Mouse (Mus musculus): ENCODE measurements around the gene Hsp90ab1. TPM values are rescaled to one million over a fixed set of nuclear protein-coding genes. Genes with fewer than 3 reads are reported as not detected.

The Hsp90ab1 gene
- total and polyA plus RNA-seq, 2 experiments from 2014 or later = 1,063 to 1,371 TPM

DNA sequence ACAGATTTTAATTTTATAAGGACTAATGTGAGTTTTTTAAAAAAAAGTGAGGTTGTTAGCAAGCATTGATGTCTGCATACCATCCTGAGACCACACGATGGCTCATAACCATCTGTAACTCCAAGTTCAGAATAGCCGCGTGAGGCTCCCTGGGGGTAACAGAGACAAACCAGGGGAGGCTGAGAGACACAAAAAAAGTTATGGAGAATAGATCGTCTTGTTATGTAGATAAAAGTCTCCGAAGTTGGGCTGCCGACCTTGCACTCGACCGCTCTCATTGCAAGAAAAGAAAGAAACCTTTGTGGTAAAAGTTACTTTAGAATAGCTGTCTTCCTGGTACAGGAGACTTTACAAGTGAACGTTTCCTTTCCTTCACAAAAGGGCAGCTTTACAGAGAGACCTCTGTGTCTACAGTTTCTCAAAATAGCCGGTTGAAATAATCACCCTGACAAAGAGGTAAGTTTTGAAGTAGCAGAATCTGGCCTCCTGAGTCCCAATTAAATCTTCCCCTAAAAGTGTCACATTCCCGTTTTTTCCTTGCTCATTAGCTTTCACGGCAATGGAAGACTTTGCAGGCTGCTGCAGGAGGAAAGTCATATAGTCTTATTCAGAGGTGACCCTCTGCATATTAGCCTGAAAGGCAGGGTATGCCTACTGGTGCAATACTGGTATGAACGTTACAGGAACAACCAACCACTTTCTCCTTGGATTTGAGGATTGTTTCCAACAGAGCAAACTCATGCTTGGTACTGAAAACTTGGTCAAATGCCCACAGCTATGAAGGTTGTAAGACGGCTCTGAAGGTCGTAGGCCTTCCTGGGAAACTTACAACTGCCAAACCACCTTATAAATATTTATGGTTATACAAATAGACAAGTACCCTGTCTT is 34.2 kb upstream of the Hsp90ab1 start:
- H3K9me3 ChIP-seq (ENCODE audit: low read length) = no peaks in the 10 kb centered on the region
- DNase-seq (ENCODE audit: low spot score) = no peak
- no peak for TF ChIP-seq CTCF (IDR thresholded peaks at IDR 0.05)
- H3K4me2 ChIP-seq (ENCODE audit: low read depth, low read length, poor library complexity, severe bottlenecking) = no peak overlapping the region
- no peak overlapping the region for H3K27ac ChIP-seq (ENCODE audit: low read depth, low read length)
- H3K4me1 ChIP-seq (ENCODE audit: insufficient read depth, low read length) = no peaks in the 10 kb centered on the region
- H3K36me3 ChIP-seq (ENCODE audit: insufficient read depth, low read length) = no peaks in the 10 kb centered on the region
- H3K27me3 ChIP-seq (ENCODE audit: insufficient read depth, low read length) = no peaks in the 10 kb centered on the region
- H3K4me3 ChIP-seq (ENCODE audit: low read depth, low read length) = no peak overlapping the region
- WGBS = 79% methylated on average over 15 of the region's 15 CpGs
- no peak overlapping the region for H3K9ac ChIP-seq (replicated peaks; ENCODE audit: low read length, poor library complexity, severe bottlenecking)
- ATAC-seq (ENCODE audit: low FRiP score) = no peak

- H3K36me3 ChIP-seq (ENCODE audit: insufficient read depth, low read length) = no peaks in the 10 kb centered on the region
- WGBS = 76% methylated on average over 3 of the region's 3 CpGs
- no peaks in the 10 kb centered on the region for H3K9me3 ChIP-seq (ENCODE audit: low read length)
- DNase-seq (ENCODE audit: low spot score) = no peak
- no peak overlapping the region for H3K4me3 ChIP-seq (ENCODE audit: low read depth, low read length)
- no peak for TF ChIP-seq CTCF (IDR thresholded peaks at IDR 0.05)
- H3K9ac ChIP-seq (replicated peaks; ENCODE audit: low read length, poor library complexity, severe bottlenecking) = no peak overlapping the region
- ATAC-seq (ENCODE audit: low FRiP score) = no peak
- no peak overlapping the region for H3K27ac ChIP-seq (ENCODE audit: low read depth, low read length)
- H3K4me1 ChIP-seq (ENCODE audit: insufficient read depth, low read length) = no peaks in the 10 kb centered on the region; the same call in 1 of the 2 replicates
- H3K27me3 ChIP-seq (ENCODE audit: insufficient read depth, low read length) = peaks cover 16% of the 10 kb centered on the region
- no peak overlapping the region for H3K4me2 ChIP-seq (ENCODE audit: low read depth, low read length, poor library complexity, severe bottlenecking)
Observed at GRCm38 (mm10) chr17:45602984-45603383, 29.9 kb upstream of the Hsp90ab1 start.

DNA sequence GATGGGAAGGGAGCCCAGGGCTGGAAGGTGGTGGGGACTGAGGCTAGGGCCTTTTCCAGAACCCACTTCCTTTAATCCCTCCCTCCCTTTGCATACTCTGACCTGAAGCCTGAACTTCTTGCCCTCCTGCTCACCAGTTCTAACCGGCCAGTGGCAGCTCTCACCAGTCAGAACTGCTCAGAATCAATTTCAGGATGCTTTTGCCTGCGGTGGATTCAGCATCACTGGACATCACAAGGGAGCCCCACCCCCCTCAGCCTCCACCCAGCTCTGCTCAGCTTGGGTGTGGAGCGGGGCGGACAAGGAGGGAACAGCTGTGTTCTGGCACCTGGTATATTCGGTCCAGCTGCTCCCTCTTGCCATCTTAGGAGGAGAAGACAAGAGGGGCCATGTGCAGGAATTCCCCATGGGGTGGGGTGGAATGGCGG is 28.8 kb upstream of the Hsp90ab1 start, which contains the start of gene Mymx:
TSS of gene Mymx (minus strand) at position 226 of the 428 bp plus-strand sequence.
- no peak within 1 kb of the TSS for H3K9ac ChIP-seq (replicated peaks; ENCODE audit: low read length, poor library complexity, severe bottlenecking)
- no peak within 1 kb of the TSS for H3K27ac ChIP-seq (ENCODE audit: low read depth, low read length)
- 40% methylated on average over 6 of the region's 6 CpGs for WGBS
- no peak within 1 kb of the TSS for H3K4me3 ChIP-seq (ENCODE audit: low read depth, low read length)
- no peaks in the 10 kb centered on the region for H3K36me3 ChIP-seq (ENCODE audit: insufficient read depth, low read length)
- H3K4me2 ChIP-seq (ENCODE audit: low read depth, low read length, poor library complexity, severe bottlenecking) = no peak within 1 kb of the TSS
- no peaks in the 10 kb centered on the region; the same call in 1 of the 2 replicates for H3K4me1 ChIP-seq (ENCODE audit: insufficient read depth, low read length)
- TF ChIP-seq CTCF (IDR thresholded peaks at IDR 0.05) = no peak
- peaks cover 16% of the 10 kb centered on the region for H3K27me3 ChIP-seq (ENCODE audit: insufficient read depth, low read length)
- ATAC-seq (ENCODE audit: low FRiP score) = no peak
- DNase-seq (ENCODE audit: low spot score) = no peak
- H3K9me3 ChIP-seq (ENCODE audit: low read length) = no peaks in the 10 kb centered on the region

GRCm38 (mm10) chr17:45601325-45601724 is 28.3 kb upstream of the Hsp90ab1 start:
- Histone ChIP-seq H3K9ac (replicated peaks; ENCODE audit: low read length, poor library complexity, severe bottlenecking) (no peak overlapping the region), H3K4me3 (ENCODE audit: low read depth, low read length) (no peak overlapping the region), H3K27me3 (ENCODE audit: insufficient read depth, low read length) (peaks cover 16% of the 10 kb centered on the region), H3K36me3 (ENCODE audit: insufficient read depth, low read length) (no peaks in the 10 kb centered on the region), H3K4me1 (ENCODE audit: insufficient read depth, low read length) (no peaks in the 10 kb centered on the region; the same call in 1 of the 2 replicates), H3K4me2 (ENCODE audit: low read depth, low read length, poor library complexity, severe bottlenecking) (no peak overlapping the region), H3K27ac (ENCODE audit: low read depth, low read length) (no peak overlapping the region), H3K9me3 (ENCODE audit: low read length) (no peaks in the 10 kb centered on the region)
- no peak for ATAC-seq (ENCODE audit: low FRiP score)
- no peak for TF ChIP-seq CTCF (IDR thresholded peaks at IDR 0.05)
- DNase-seq (ENCODE audit: low spot score) = no peak
- WGBS = 21% methylated on average over 22 of the region's 22 CpGs

GRCm38 (mm10) chr17:45600267-45600666 is 27.2 kb upstream of the Hsp90ab1 start:
- DNase-seq (ENCODE audit: low spot score) (no peak), ATAC-seq (ENCODE audit: low FRiP score) (no peak)
- WGBS = 57% methylated on average over 8 of the region's 8 CpGs
- H3K4me2 ChIP-seq (ENCODE audit: low read depth, low read length, poor library complexity, severe bottlenecking) = no peak overlapping the region
- no peaks in the 10 kb centered on the region for H3K9me3 ChIP-seq (ENCODE audit: low read length)
- H3K4me3 ChIP-seq (ENCODE audit: low read depth, low read length) = no peak overlapping the region
- no peak overlapping the region for H3K27ac ChIP-seq (ENCODE audit: low read depth, low read length)
- H3K9ac ChIP-seq (replicated peaks; ENCODE audit: low read length, poor library complexity, severe bottlenecking) = no peak overlapping the region
- no peaks in the 10 kb centered on the region; the same call in 1 of the 2 replicates for H3K4me1 ChIP-seq (ENCODE audit: insufficient read depth, low read length)
- peaks cover 16% of the 10 kb centered on the region for H3K27me3 ChIP-seq (ENCODE audit: insufficient read depth, low read length)
- no peak for TF ChIP-seq CTCF (IDR thresholded peaks at IDR 0.05)
- H3K36me3 ChIP-seq (ENCODE audit: insufficient read depth, low read length) = no peaks in the 10 kb centered on the region

Data from midbrain, postnatal 0 days (tissue).